3 mouse cellular contexts compared by ENCODE assay signal in genomic region chr12:95647179-95647578, GRCm38 (mm10). TPM values are rescaled to one million over a fixed set of nuclear protein-coding genes. Genes with fewer than 3 reads are reported as not detected.
"Had no signal": no experiment of that assay in that cellular context is flagged by ENCODE, and none has a peak within 500 bp of the region (broad histone marks: within the 10 kb centered on the region; RNA-seq: fewer than 3 reads in every experiment).

No protein-coding gene starts in this region.

RNA-seq across cellular contexts. Expression of gene Flrt2, which starts 44.8 kb away (rescaled TPM):
- total RNA-seq: megakaryocyte progenitor cell, adult 5-6 weeks; megakaryocyte-erythroid progenitor cell, adult 5-6 weeks; monocyte, adult 5-6 weeks had no signal
